Mouse (Mus musculus) forebrain, embryonic 11.5 days (tissue): ENCODE results near the gene Tnfrsf8. TPM values are rescaled to one million over a fixed set of nuclear protein-coding genes. Genes with fewer than 3 reads are reported as not detected.

Source experiments
- ATAC-seq: fragments of 200-750 bp; cut with Nextera tagmentation; replicated peaks from 2 replicates; pipeline ENCODE4 v1.8.0; 2017; ENCODE audit warnings: moderate TSS enrichment; ENCODE audit not compliant: low FRiP score
- DNase-seq: peaks from one replicate; pipeline ENCODE4 v3.0.0-alpha.2; 2017; ENCODE audit warnings: low spot score
- H3K27ac ChIP-seq: fragments of 300-500 bp; sonication (generic); 2 replicates; pipeline ENCODE4 v1.5.1; 2014; ENCODE audit warnings: low read depth, low read length
- H3K27me3 ChIP-seq: fragments of 300-500 bp; sonication (generic); 2 replicates; pipeline ENCODE4 v1.6.1; 2014; ENCODE audit warnings: mild to moderate bottlenecking, low read length, mixed read lengths; ENCODE audit not compliant: control insufficient read depth, insufficient read depth
- H3K36me3 ChIP-seq: fragments of 300-500 bp; sonication (generic); 2 replicates; pipeline ENCODE4 v1.6.1; 2014; ENCODE audit warnings: mild to moderate bottlenecking, low read length, moderate library complexity, mixed read lengths; ENCODE audit not compliant: control insufficient read depth, insufficient read depth
- H3K4me1 ChIP-seq: fragments of 300-500 bp; sonication (generic); replicated peaks from 2 replicates; pipeline ENCODE4 v1.6.1; 2014; ENCODE audit warnings: low read length, mixed read lengths; ENCODE audit not compliant: control insufficient read depth, insufficient read depth
- H3K4me2 ChIP-seq: fragments of 300-500 bp; sonication (generic); 2 replicates; pipeline ENCODE4 v1.6.1; 2014; ENCODE audit warnings: low read depth, mild to moderate bottlenecking, low read length, moderate library complexity, mixed read lengths; ENCODE audit not compliant: severe bottlenecking
- H3K4me3 ChIP-seq: fragments of 300-500 bp; sonication (generic); 2 replicates; pipeline ENCODE4 v1.5.1; 2014; ENCODE audit warnings: low read depth, low read length
- H3K9ac ChIP-seq: fragments of 300-500 bp; sonication (generic); 2 replicates; pipeline ENCODE4 v1.6.1; 2014; ENCODE audit warnings: low read length
- H3K9me3 ChIP-seq: fragments of 300-500 bp; sonication (generic); 2 replicates; pipeline ENCODE4 v1.6.1; 2016; ENCODE audit warnings: low read length, mixed read lengths; ENCODE audit not compliant: control insufficient read depth
- WGBS: fragments of 180-500 bp; shearing (Covaris S2); extraction: QIAGEN DNeasy Blood & Tissue Kit; methylation state at CpG from one replicate; pipeline ENCODE4 v1.1.7; 2014; 5-methylcytosine and 5-hydroxymethylcytosine counted together
- polyA plus RNA-seq: library from polyadenylated mRNA; unstranded; fragments of >200 nt; fragmentation: Nextera tagmentation; extraction: Ambion mirVana; gene quantifications from 2 replicates; pipeline ENCODE4 v1.2.1, GENCODE M21; 2014

The Tnfrsf8 gene
- polyA plus RNA-seq, 1 experiment from 2014 or later = not detected

- Histone ChIP-seq H3K27ac (no peak overlapping the region), H3K9me3 (no peaks in the 10 kb centered on the region), H3K4me1 (no peaks in the 10 kb centered on the region), H3K27me3 (no peaks in the 10 kb centered on the region), H3K4me3 (no peak overlapping the region), H3K4me2 (no peak overlapping the region), H3K36me3 (no peaks in the 10 kb centered on the region), H3K9ac (no peak overlapping the region)
- 75% methylated on average over 11 of the region's 12 CpGs for WGBS
- ATAC-seq (no peak), DNase-seq (no peak)
Observed at GRCm38 (mm10) chr4:145300210-145300927, 14.6 kb downstream of the Tnfrsf8 start.

- H3K4me1 ChIP-seq = no peaks in the 10 kb centered on the region
Observed at GRCm38 (mm10) chr4:145299355-145299754, 15.6 kb downstream of the Tnfrsf8 start.

GRCm38 (mm10) chr4:145298846-145299245 lies 16.1 kb downstream of the Tnfrsf8 start:
- no peaks in the 10 kb centered on the region for H3K4me1 ChIP-seq
- WGBS = 91% methylated on average over 7 of the region's 7 CpGs

More at GRCm38 (mm10) chr4:145299355-145299754, 15.6 kb downstream of the Tnfrsf8 start:
- H3K9ac ChIP-seq = no peak overlapping the region
- no peak for DNase-seq
- no peak overlapping the region for H3K27ac ChIP-seq
- 94% methylated on average over 8 of the region's 8 CpGs for WGBS
- H3K36me3 ChIP-seq = no peaks in the 10 kb centered on the region
- no peaks in the 10 kb centered on the region for H3K9me3 ChIP-seq
- no peaks in the 10 kb centered on the region for H3K27me3 ChIP-seq
- no peak overlapping the region for H3K4me2 ChIP-seq
- H3K4me3 ChIP-seq = no peak overlapping the region
- ATAC-seq = no peak

GRCm38 (mm10) chr4:145295589-145296300 lies 19.2 kb downstream of the Tnfrsf8 start:
- ATAC-seq (0 out of 2 replicates have a peak, but pooled peaks have one; percentile 48), DNase-seq (peak; percentile 72)
- no peaks in the 10 kb centered on the region for H3K36me3 ChIP-seq
- H3K4me2 ChIP-seq = no peak overlapping the region
- H3K27me3 ChIP-seq = no peaks in the 10 kb centered on the region
- no peaks in the 10 kb centered on the region for H3K4me1 ChIP-seq
- WGBS = 56% methylated on average over 5 of the region's 5 CpGs
- H3K9ac ChIP-seq = no peak overlapping the region
- no peak overlapping the region for H3K4me3 ChIP-seq
- no peak overlapping the region for H3K27ac ChIP-seq
- H3K9me3 ChIP-seq = no peaks in the 10 kb centered on the region

More at GRCm38 (mm10) chr4:145298846-145299245, 16.1 kb downstream of the Tnfrsf8 start:
- H3K4me2 ChIP-seq = no peak overlapping the region
- no peak overlapping the region for H3K9ac ChIP-seq
- H3K4me3 ChIP-seq = no peak overlapping the region
- H3K27me3 ChIP-seq = no peaks in the 10 kb centered on the region
- no peak for DNase-seq
- no peak for ATAC-seq
- H3K9me3 ChIP-seq = no peaks in the 10 kb centered on the region
- H3K27ac ChIP-seq = no peak overlapping the region
- no peaks in the 10 kb centered on the region for H3K36me3 ChIP-seq

- Histone ChIP-seq H3K36me3 (no peaks in the 10 kb centered on the region), H3K9ac (no peak overlapping the region), H3K4me2 (no peak overlapping the region), H3K4me3 (no peak overlapping the region), H3K27ac (no peak overlapping the region), H3K9me3 (no peaks in the 10 kb centered on the region), H3K4me1 (no peaks in the 10 kb centered on the region), H3K27me3 (no peaks in the 10 kb centered on the region)
- ATAC-seq (no peak), DNase-seq (no peak)
- 92% methylated on average over 5 of the region's 5 CpGs for WGBS
Observed at GRCm38 (mm10) chr4:145294588-145294987, 20.4 kb downstream of the Tnfrsf8 start.

DNA sequence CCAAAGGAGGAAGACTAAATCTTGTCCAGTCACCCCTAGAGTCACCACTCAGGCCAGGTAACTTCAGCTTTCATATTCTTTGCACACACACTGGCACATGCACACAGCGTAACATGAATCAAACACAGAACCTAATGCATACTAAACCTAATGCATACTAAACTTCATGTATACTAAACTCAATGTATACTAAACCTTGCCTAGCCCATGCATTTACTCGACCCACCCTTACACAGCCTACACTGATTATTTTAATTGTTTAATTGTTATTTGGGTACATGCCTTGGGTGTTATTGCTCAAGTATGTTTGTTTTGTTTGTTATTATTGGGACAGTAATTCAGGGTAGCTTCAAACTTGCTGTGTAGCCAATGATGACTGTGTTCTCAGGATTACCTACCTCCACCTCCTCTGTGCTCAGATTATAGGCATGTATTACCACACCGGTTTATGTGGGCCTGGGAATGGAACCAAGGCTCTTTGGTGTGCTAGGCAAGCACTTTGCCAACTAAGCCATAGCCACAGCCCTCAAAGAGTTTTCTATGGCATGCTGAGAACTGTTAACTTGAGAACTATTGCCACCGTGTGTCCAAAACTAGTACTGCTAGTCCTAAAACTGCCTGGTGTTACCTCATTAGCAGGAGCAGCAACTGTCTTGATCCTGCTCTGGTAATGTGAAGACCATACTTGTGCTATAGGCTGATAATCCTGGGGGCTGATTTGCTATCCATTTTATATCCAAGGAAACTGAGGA lies 28.4 kb downstream of the Tnfrsf8 start:
- Histone ChIP-seq H3K4me1 (no peaks in the 10 kb centered on the region), H3K27ac (no peak overlapping the region), H3K4me2 (no peak overlapping the region), H3K9ac (no peak overlapping the region), H3K4me3 (no peak overlapping the region), H3K27me3 (no peaks in the 10 kb centered on the region), H3K36me3 (no peaks in the 10 kb centered on the region), H3K9me3 (no peaks in the 10 kb centered on the region)
- WGBS = 55% methylated on average over 4 of the region's 4 CpGs
- DNase-seq (peak; percentile 59), ATAC-seq (peak; percentile 74)

GRCm38 (mm10) chr4:145284675-145285074 lies 30.3 kb downstream of the Tnfrsf8 start:
- H3K4me2 ChIP-seq = no peak overlapping the region
- H3K27me3 ChIP-seq = no peaks in the 10 kb centered on the region
- H3K36me3 ChIP-seq = no peaks in the 10 kb centered on the region
- 92% methylated on average over 4 of the region's 4 CpGs for WGBS
- H3K9me3 ChIP-seq = no peaks in the 10 kb centered on the region
- no peaks in the 10 kb centered on the region for H3K4me1 ChIP-seq
- no peak overlapping the region for H3K4me3 ChIP-seq
- DNase-seq = no peak
- no peak overlapping the region for H3K27ac ChIP-seq
- no peak for ATAC-seq
- no peak overlapping the region for H3K9ac ChIP-seq

DNA sequence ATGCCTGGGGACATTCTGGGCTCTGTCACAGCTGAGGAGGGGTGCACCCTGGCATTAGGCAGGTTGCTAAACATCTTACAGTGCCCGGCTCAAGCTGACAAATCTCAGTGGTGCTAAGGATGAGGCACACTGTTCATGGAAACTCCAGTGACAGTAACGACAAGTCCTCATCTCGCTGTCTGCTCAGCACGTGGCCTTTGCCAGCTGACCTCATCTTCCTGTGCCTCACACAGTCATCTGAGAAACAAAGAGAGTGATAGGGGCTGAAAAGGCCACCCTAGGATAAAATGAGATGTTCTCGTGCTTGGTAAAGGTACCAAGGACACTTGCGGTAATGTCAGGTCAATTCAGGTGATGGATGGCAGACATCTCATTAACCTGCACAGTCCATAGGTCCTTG lies 31.5 kb downstream of the Tnfrsf8 start:
- Histone ChIP-seq H3K27me3 (no peaks in the 10 kb centered on the region), H3K4me3 (no peak overlapping the region), H3K4me1 (no peaks in the 10 kb centered on the region), H3K27ac (no peak overlapping the region), H3K4me2 (no peak overlapping the region), H3K36me3 (no peaks in the 10 kb centered on the region), H3K9me3 (no peaks in the 10 kb centered on the region), H3K9ac (no peak overlapping the region)
- DNase-seq = no peak
- no peak for ATAC-seq
- 77% methylated on average over 6 of the region's 6 CpGs for WGBS
